Mouse (Mus musculus) liver, adult 2 months (tissue): ENCODE measurements around the gene Col1a1. TPM values are rescaled to one million over a fixed set of nuclear protein-coding genes. Genes with fewer than 3 reads are reported as not detected.

ENCODE experiments used
- DNase-seq: peaks from one replicate; pipeline ENCODE4 v3.0.0-alpha.2; 2011; ENCODE audit warnings: low read depth, low spot score; ENCODE audit errors: extremely low read depth
- H3K27ac ChIP-seq: fragments of 200-500 bp; replicated peaks from 2 replicates; pipeline ENCODE4 v1.5.1; 2012; ENCODE audit warnings: low read depth, mild to moderate bottlenecking, control low read depth, inconsistent platforms, low read length; ENCODE audit not compliant: insufficient read depth
- H3K27me3 ChIP-seq: fragments of 200-500 bp; 2 replicates; pipeline ENCODE4 v1.6.1; 2012; ENCODE audit warnings: mild to moderate bottlenecking, moderate library complexity, low read length, inconsistent platforms; ENCODE audit not compliant: control insufficient read depth, insufficient read depth
- H3K36me3 ChIP-seq: fragments of 200-500 bp; 2 replicates; pipeline ENCODE4 v1.6.1; 2012; ENCODE audit warnings: low read length, inconsistent platforms; ENCODE audit not compliant: control insufficient read depth, insufficient read depth
- H3K4me1 ChIP-seq: fragments of 200-500 bp; 2 replicates; pipeline ENCODE4 v1.6.1; 2011; ENCODE audit warnings: low read length; ENCODE audit not compliant: control insufficient read depth, insufficient read depth
- H3K4me3 ChIP-seq: fragments of 200-500 bp; 2 replicates; pipeline ENCODE4 v1.5.1; 2011; ENCODE audit warnings: low read depth, mild to moderate bottlenecking, control low read depth, low read length, moderate library complexity; ENCODE audit not compliant: insufficient read depth
- H3K79me2 ChIP-seq: fragments of 200-500 bp; 2 replicates; pipeline ENCODE4 v1.6.1; 2012; ENCODE audit warnings: inconsistent platforms, mild to moderate bottlenecking, low read length, moderate library complexity; ENCODE audit not compliant: control insufficient read depth, insufficient read depth
- H3K9ac ChIP-seq: fragments of 200-500 bp; 2 replicates; pipeline ENCODE4 v1.6.1; 2012; ENCODE audit warnings: low read depth, mild to moderate bottlenecking, control low read depth, inconsistent platforms, low read length
- CTCF ChIP-seq: fragments of 200-500 bp; IDR thresholded peaks from 2 replicates; pipeline ENCODE4 v1.5.1; 2011; ENCODE audit warnings: low read depth, low read length, control low read depth
- POLR2A ChIP-seq: fragments of 200-500 bp; IDR thresholded peaks from 2 replicates; pipeline ENCODE4 v1.6.1; 2011; ENCODE audit warnings: low read length, control low read depth; ENCODE audit not compliant: insufficient read depth; ENCODE audit errors: extremely low read depth
- WGBS: fragments of 180-500 bp; shearing (Covaris S2); methylation state at CpG from one replicate; pipeline ENCODE4 v1.1.7; 2018; 5-methylcytosine and 5-hydroxymethylcytosine counted together
- polyA plus RNA-seq: library from polyadenylated mRNA; depleted of rRNA; stranded (reverse); fragments of >200 nt; gene quantifications from 2 replicates; pipeline ENCODE4 v1.2.3, GENCODE M21; 2012
- total RNA-seq: library from RNA; depleted of rRNA; stranded (reverse); fragments of >200 nt; gene quantifications from 2 replicates; pipeline ENCODE4 v1.2.3, GENCODE M21; 2014

The Col1a1 gene
- total and polyA plus RNA-seq, 2 experiments, result 1.6 to 2.3 TPM

- peak overlapping the region; percentile 27 for H3K4me3 ChIP-seq
- H3K36me3 ChIP-seq, result no peaks in the 10 kb centered on the region
- H3K4me1 ChIP-seq, result peaks cover 4% of the 10 kb centered on the region; the same call in 1 of the 2 replicates
Observed at GRCm38 (mm10) chr11:94990102-94990748, 54.2 kb downstream of the Col1a1 start.

GRCm38 (mm10) chr11:94990749-94991577, 54.9 kb downstream of the Col1a1 start, which contains the start of gene Ppp1r9b:
Gene Ppp1r9b (plus strand): TSS chr11:94991035.
- Histone ChIP-seq H3K4me1 (peaks cover 4% of the 10 kb centered on the region; the same call in 1 of the 2 replicates), H3K27ac (peak within 1 kb of the TSS; percentile 66), H3K9ac (peak within 1 kb of the TSS; percentile 62), H3K27me3 (peaks cover 10% of the 10 kb centered on the region), H3K79me2 (peaks cover 7% of the 10 kb centered on the region; the same call in 1 of the 2 replicates), H3K36me3 (no peaks in the 10 kb centered on the region), H3K4me3 (peak within 1 kb of the TSS; percentile 57)
- WGBS, result 1% methylated on average over 69 of the region's 69 CpGs
- peak; percentile 43 for DNase-seq
- TF ChIP-seq POLR2A, result peak; percentile 43; the same call in 1 of the 2 replicates
- peak; percentile 69 for TF ChIP-seq CTCF

More at GRCm38 (mm10) chr11:94990102-94990748, 54.2 kb downstream of the Col1a1 start:
- H3K9ac ChIP-seq, result peak overlapping the region; percentile 62
- no peak for TF ChIP-seq CTCF
- H3K79me2 ChIP-seq, result peaks cover 7% of the 10 kb centered on the region; the same call in 1 of the 2 replicates
- 57% methylated on average over 6 of the region's 6 CpGs for WGBS
- peaks cover 10% of the 10 kb centered on the region for H3K27me3 ChIP-seq
- DNase-seq, result no peak
- H3K27ac ChIP-seq, result peak overlapping the region; percentile 66

- H3K9ac ChIP-seq, result peak overlapping the region; percentile 59
- TF ChIP-seq CTCF (no peak), POLR2A (no peak)
- H3K27me3 ChIP-seq, result peaks cover 10% of the 10 kb centered on the region
- H3K4me1 ChIP-seq, result peaks cover 4% of the 10 kb centered on the region; the same call in 1 of the 2 replicates
- H3K79me2 ChIP-seq, result peaks cover 7% of the 10 kb centered on the region; the same call in 1 of the 2 replicates
- H3K36me3 ChIP-seq, result no peaks in the 10 kb centered on the region
- peak overlapping the region; percentile 57 for H3K4me3 ChIP-seq
- 2% methylated on average over 99 of the region's 99 CpGs for WGBS
- peak overlapping the region; percentile 22 for H3K27ac ChIP-seq
- no peak for DNase-seq
Observed at GRCm38 (mm10) chr11:94991641-94992479, 55.8 kb downstream of the Col1a1 start.

- H3K4me1 ChIP-seq, result peaks cover 4% of the 10 kb centered on the region; the same call in 1 of the 2 replicates
Observed at GRCm38 (mm10) chr11:94992480-94992753, 56.4 kb downstream of the Col1a1 start.

GRCm38 (mm10) chr11:94992754-94993606, 57.0 kb downstream of the Col1a1 start:
- no peak for TF ChIP-seq CTCF
- H3K4me1 ChIP-seq, result peaks cover 4% of the 10 kb centered on the region; the same call in 1 of the 2 replicates
- 24% methylated on average over 22 of the region's 22 CpGs for WGBS
- peaks cover 7% of the 10 kb centered on the region; the same call in 1 of the 2 replicates for H3K79me2 ChIP-seq
- peak overlapping the region; percentile 59 for H3K9ac ChIP-seq
- H3K27ac ChIP-seq, result peak overlapping the region; percentile 22
- H3K4me3 ChIP-seq, result peak overlapping the region; percentile 57
- H3K36me3 ChIP-seq, result no peaks in the 10 kb centered on the region
- peaks cover 10% of the 10 kb centered on the region for H3K27me3 ChIP-seq
- DNase-seq, result peak; percentile 51

More at GRCm38 (mm10) chr11:94992480-94992753, 56.4 kb downstream of the Col1a1 start:
- TF ChIP-seq POLR2A (no peak), CTCF (no peak)
- no peaks in the 10 kb centered on the region for H3K36me3 ChIP-seq
- H3K79me2 ChIP-seq, result peaks cover 7% of the 10 kb centered on the region; the same call in 1 of the 2 replicates
- DNase-seq, result no peak
- peaks cover 10% of the 10 kb centered on the region for H3K27me3 ChIP-seq
- peak overlapping the region; percentile 57 for H3K4me3 ChIP-seq
- 9% methylated on average over 20 of the region's 20 CpGs for WGBS
- H3K9ac ChIP-seq, result peak overlapping the region; percentile 59
- H3K27ac ChIP-seq, result peak overlapping the region; percentile 22; the same call in 1 of the 2 replicates
